Mouse (Mus musculus) c-Kit-negative CD71-positive TER-119-positive erythroid progenitor cells, embryonic 14.5 days (primary cell): Measurements from ENCODE around the gene Dnm1.

ENCODE experiments used
- DNase-seq: peaks from one replicate; pipeline ENCODE4 v3.0.0-alpha.2; 2013; ENCODE audit warnings: low read depth, low spot score

Gene Dnm1

GRCm38 (mm10) chr2:32340836-32341633, 12.1 kb downstream of the Dnm1 start:
- DNase-seq: no peak

GRCm38 (mm10) chr2:32339912-32340642, 13.1 kb downstream of the Dnm1 start:
- no peak for DNase-seq

GRCm38 (mm10) chr2:32335888-32336287, 17.2 kb downstream of the Dnm1 start:
- DNase-seq: no peak

GRCm38 (mm10) chr2:32332159-32332558, 21.0 kb downstream of the Dnm1 start:
- no peak for DNase-seq

- no peak for DNase-seq
Measured at GRCm38 (mm10) chr2:32329531-32329930, 23.6 kb downstream of the Dnm1 start.

- no peak for DNase-seq
Measured at GRCm38 (mm10) chr2:32328911-32329460, 24.2 kb downstream of the Dnm1 start.

- DNase-seq: no peak
Measured at GRCm38 (mm10) chr2:32327200-32327599, 25.9 kb downstream of the Dnm1 start.

GRCm38 (mm10) chr2:32325342-32325741, 27.8 kb downstream of the Dnm1 start:
- no peak for DNase-seq

GRCm38 (mm10) chr2:32324322-32324721, 28.8 kb downstream of the Dnm1 start:
- no peak for DNase-seq

GRCm38 (mm10) chr2:32322754-32323741, 30.1 kb downstream of the Dnm1 start:
- no peak for DNase-seq

GRCm38 (mm10) chr2:32321591-32322298, 31.4 kb downstream of the Dnm1 start:
- no peak for DNase-seq

GRCm38 (mm10) chr2:32320721-32321120, 32.4 kb downstream of the Dnm1 start:
- no peak for DNase-seq

GRCm38 (mm10) chr2:32319586-32320580, 33.3 kb downstream of the Dnm1 start:
- no peak for DNase-seq

- DNase-seq: no peak
Measured at GRCm38 (mm10) chr2:32318709-32319585, 34.2 kb downstream of the Dnm1 start.

- DNase-seq: no peak
Measured at GRCm38 (mm10) chr2:32317791-32318417, 35.2 kb downstream of the Dnm1 start.

- no peak for DNase-seq
Measured at GRCm38 (mm10) chr2:32316887-32317656, 36.1 kb downstream of the Dnm1 start.

GRCm38 (mm10) chr2:32315751-32316150, 37.4 kb downstream of the Dnm1 start:
- DNase-seq: no peak
